Mouse (Mus musculus) forebrain, embryonic 14.5 days (tissue): ENCODE data around the gene Ddx50. TPM values are rescaled to one million over a fixed set of nuclear protein-coding genes. Genes with fewer than 3 reads are reported as not detected.

Experiments used
- ATAC-seq: fragments of 200-750 bp; cut with Nextera tagmentation; 2 replicates; pipeline ENCODE4 v1.8.0; 2017; ENCODE audit warnings: mild to moderate bottlenecking, moderate library complexity
- DNase-seq: peaks from one replicate; pipeline ENCODE4 v3.0.0-alpha.2; 2015; ENCODE audit warnings: low spot score
- H3K27ac ChIP-seq: fragments of 300-500 bp; sonication (generic); 2 replicates; pipeline ENCODE4 v1.5.1; 2014; ENCODE audit warnings: low read depth, mild to moderate bottlenecking, control low read depth, low read length, moderate library complexity
- H3K27me3 ChIP-seq: fragments of 300-500 bp; sonication (generic); replicated peaks from 2 replicates; pipeline ENCODE4 v1.6.1; 2014; ENCODE audit warnings: low read length, control low read depth, mixed read lengths; ENCODE audit not compliant: control insufficient read depth, insufficient read depth
- H3K36me3 ChIP-seq: fragments of 300-500 bp; sonication (generic); 2 replicates; pipeline ENCODE4 v1.6.1; 2014; ENCODE audit warnings: low read length, control low read depth; ENCODE audit not compliant: control insufficient read depth, insufficient read depth
- H3K4me1 ChIP-seq: fragments of 300-500 bp; sonication (generic); 2 replicates; pipeline ENCODE4 v1.6.1; 2014; ENCODE audit warnings: antibody characterized with exemption, low read length, control low read depth; ENCODE audit not compliant: control insufficient read depth, insufficient read depth
- H3K4me2 ChIP-seq: fragments of 300-500 bp; sonication (generic); 2 replicates; pipeline ENCODE4 v1.6.1; 2014; ENCODE audit warnings: mild to moderate bottlenecking, control low read depth, low read length
- H3K4me3 ChIP-seq: fragments of 300-500 bp; sonication (generic); 2 replicates; pipeline ENCODE4 v1.5.1; 2014; ENCODE audit warnings: low read depth, low read length, control low read depth
- H3K9ac ChIP-seq: fragments of 300-500 bp; sonication (generic); 2 replicates; pipeline ENCODE4 v1.6.1; 2014; ENCODE audit warnings: mild to moderate bottlenecking, low read length, control low read depth, moderate library complexity
- H3K9me3 ChIP-seq: fragments of 300-500 bp; sonication (generic); replicated peaks from 2 replicates; pipeline ENCODE4 v1.6.1; 2016; ENCODE audit warnings: low read length, control low read depth, mixed read lengths; ENCODE audit not compliant: control insufficient read depth
- WGBS: fragments of 180-500 bp; shearing (Covaris S2); extraction: QIAGEN DNeasy Blood & Tissue Kit; methylation state at CpG from one replicate; pipeline ENCODE4 v1.1.7; 2014; 5-methylcytosine and 5-hydroxymethylcytosine counted together
- polyA plus RNA-seq: library from polyadenylated mRNA; unstranded; fragments of >200 nt; fragmentation: Nextera tagmentation; extraction: Ambion mirVana; gene quantifications from 2 replicates; pipeline ENCODE4 v1.2.1, GENCODE M21; 2014

Gene Ddx50
- polyA plus RNA-seq, result 93.8 and 118 TPM in 2 replicates

DNA sequence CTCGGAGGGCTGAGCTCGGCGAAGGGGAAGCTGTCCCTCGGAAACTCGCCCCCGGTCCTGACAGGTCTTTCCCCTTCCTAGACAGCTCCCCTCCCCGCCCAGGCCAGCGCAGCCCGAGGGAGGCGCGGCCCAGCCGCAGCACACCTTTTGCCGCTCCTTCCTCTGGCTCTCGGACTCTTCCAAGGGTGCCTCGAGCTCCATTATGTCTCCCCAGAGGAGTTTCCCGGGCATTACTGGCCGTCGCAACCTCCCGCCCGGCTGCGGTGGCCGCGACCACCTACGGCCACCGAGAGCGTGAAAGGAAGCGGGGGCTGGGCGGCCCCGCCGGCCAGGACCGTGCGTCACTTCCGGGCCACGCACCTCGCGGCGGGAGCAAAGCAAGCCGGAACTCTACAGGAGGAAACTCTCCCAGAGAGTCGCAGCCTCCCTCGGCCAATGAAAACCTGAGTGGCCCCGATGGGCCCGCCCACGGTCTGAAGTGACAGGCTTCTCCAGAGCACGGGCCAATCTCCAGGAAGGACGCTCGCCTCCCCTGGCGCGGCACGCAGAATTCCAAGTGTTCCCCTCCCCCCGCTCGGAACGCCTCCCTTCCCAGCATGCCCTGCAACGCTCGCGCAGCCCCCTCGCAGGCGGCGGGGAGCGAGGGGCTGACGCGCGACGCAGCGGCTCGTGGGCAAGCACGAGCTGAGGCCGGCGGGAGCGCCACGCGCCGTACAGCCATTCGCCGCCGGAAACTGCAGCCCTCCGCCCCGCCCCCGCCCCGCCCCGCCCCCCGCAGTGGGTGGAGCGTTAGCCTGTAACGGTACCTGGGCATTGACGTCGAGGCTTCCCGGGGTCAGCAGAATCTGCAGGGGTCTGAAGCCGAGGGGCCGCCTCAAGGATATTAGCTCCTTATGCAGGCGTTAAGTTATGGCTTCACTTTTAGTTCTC lies at the start of gene Ddx50:
Gene Ddx50 (minus strand): TSS at position 338 of the 930 bp plus-strand sequence.
- peaks cover 7% of the 10 kb centered on the region for H3K4me1 ChIP-seq
- H3K4me2 ChIP-seq, result peak within 1 kb of the TSS; percentile 78
- under 1% methylated on average over 86 of the region's 89 CpGs for WGBS
- H3K36me3 ChIP-seq, result peaks cover 11% of the 10 kb centered on the region
- H3K27me3 ChIP-seq, result no peaks in the 10 kb centered on the region
- H3K4me3 ChIP-seq, result peak within 1 kb of the TSS; percentile 89
- H3K9ac ChIP-seq, result peak within 1 kb of the TSS; percentile 91
- no peaks in the 10 kb centered on the region for H3K9me3 ChIP-seq
- DNase-seq, result peak; percentile 100
- peak; percentile 100 for ATAC-seq
- H3K27ac ChIP-seq, result peak within 1 kb of the TSS; percentile 91

DNA sequence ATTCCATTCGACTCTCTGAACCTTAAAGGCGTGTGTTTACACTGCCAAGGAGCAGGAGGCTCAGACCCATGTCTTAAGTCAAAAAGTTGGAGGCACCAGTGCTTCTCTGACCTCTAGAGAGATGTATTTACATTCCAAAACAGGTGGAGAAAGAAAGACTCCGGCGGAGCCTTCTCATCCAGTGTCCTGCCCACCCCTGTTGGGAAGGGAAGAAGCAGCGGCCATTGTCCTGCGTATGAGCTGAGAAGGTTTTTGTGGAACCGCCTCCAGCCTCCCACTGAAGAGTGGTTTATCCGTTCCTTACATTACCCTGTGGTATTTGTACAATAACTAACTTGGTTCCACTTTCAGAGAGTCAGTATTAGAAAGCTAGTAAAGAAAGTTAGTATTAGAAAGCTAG lies 41.8 kb upstream of the Ddx50 start:
- H3K9me3 ChIP-seq, result no peaks in the 10 kb centered on the region
- no peaks in the 10 kb centered on the region for H3K4me1 ChIP-seq
- DNase-seq (no peak), ATAC-seq (no peak)
- no peaks in the 10 kb centered on the region for H3K36me3 ChIP-seq
- no peak overlapping the region for H3K4me3 ChIP-seq
- 61% methylated on average over 8 of the region's 8 CpGs for WGBS
- H3K4me2 ChIP-seq, result no peak overlapping the region
- H3K27ac ChIP-seq, result no peak overlapping the region
- no peak overlapping the region for H3K9ac ChIP-seq
- H3K27me3 ChIP-seq, result no peaks in the 10 kb centered on the region

DNA sequence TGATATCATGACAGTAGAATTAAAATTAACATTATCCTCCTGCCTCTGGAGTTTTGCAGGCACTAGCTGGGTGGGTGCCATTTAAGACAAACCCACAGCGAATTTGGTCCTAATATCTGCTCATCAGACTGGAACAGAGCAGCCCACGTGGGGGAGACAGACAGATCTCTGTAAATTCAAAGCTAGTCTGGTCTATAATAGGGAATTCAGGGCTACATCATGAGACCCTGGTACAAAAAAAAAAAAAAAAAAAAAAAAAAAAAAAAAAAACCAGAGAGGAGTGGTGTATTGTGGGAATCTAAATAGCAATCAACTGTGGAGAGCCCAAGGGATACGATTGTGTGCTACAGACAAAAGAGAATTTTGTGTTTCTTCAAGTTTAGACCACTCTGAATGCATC lies 41.2 kb upstream of the Ddx50 start:
- no peak overlapping the region for H3K4me2 ChIP-seq
- no peaks in the 10 kb centered on the region for H3K27me3 ChIP-seq
- no peak overlapping the region for H3K27ac ChIP-seq
- peaks cover 3% of the 10 kb centered on the region; the same call in 1 of the 2 replicates for H3K4me1 ChIP-seq
- ATAC-seq (no peak), DNase-seq (no peak)
- H3K9me3 ChIP-seq, result no peaks in the 10 kb centered on the region
- no peaks in the 10 kb centered on the region for H3K36me3 ChIP-seq
- H3K4me3 ChIP-seq, result no peak overlapping the region
- WGBS, result 71% methylated on average over 3 of the region's 3 CpGs
- no peak overlapping the region for H3K9ac ChIP-seq

DNA sequence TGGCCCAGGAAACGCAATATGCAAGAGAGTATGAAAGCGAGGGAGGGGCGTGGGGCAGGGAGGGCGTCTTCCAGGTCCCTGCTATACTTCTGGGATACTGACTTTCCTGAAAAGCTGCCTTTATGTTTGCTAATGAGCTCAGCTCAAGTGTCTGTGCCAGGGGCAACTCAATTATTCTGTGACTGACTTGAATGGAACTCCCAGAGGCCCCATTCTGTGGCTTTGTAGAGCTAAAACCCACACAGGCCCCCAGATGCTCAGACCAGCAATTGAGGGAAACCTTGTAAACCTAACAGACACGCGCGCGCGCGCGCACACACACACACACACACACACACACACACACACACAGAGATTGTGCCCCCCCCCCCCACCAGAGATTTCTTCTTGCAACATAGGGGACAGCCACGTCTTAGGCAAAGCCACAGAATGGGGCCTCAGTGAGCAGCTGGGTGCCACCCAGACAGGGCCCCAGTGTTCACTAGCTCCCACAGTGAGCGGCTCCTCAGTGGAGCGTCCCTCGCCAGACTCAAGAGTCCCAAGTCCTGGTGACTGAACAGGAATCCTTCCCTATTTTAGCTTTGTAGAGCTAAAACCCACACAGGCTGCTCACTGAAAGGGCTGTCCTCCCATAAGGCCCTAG lies 36.1 kb upstream of the Ddx50 start:
- Histone ChIP-seq H3K9me3 (no peaks in the 10 kb centered on the region), H3K27me3 (peaks cover 5% of the 10 kb centered on the region), H3K27ac (peak overlapping the region; percentile 28), H3K4me1 (peaks cover 9% of the 10 kb centered on the region), H3K4me2 (peak overlapping the region; percentile 24; the same call in 1 of the 2 replicates), H3K4me3 (no peak overlapping the region), H3K36me3 (no peaks in the 10 kb centered on the region), H3K9ac (peak overlapping the region; percentile 33)
- peak; percentile 89 for ATAC-seq
- DNase-seq, result peak; percentile 87
- WGBS, result 2% methylated on average over 15 of the region's 15 CpGs

DNA sequence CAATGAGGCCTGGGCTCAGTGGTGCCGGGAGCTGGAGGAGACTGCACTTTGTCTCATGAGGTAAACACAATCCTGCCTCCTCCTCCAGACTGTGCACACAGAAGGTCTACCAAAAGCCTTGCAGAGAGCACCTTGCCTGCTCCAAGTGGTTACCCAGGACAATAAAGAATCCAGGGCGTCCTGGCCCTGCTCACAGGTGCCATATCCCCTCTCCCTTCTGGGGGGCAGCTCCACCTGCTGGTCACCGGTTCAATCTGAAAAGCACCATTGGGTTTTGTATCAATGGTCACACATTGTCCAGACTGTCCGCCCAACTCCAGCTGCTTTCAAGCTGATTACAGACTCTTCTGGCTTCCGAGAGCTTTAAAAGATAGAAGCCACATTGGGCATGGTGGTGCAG lies 32.0 kb upstream of the Ddx50 start:
- DNase-seq, result no peak
- Histone ChIP-seq H3K4me2 (no peak overlapping the region), H3K4me3 (no peak overlapping the region), H3K9ac (no peak overlapping the region), H3K27me3 (peaks cover 5% of the 10 kb centered on the region), H3K9me3 (0 out of 2 replicates have a peak, but pooled peaks cover 4% of the 10 kb centered on the region), H3K36me3 (no peaks in the 10 kb centered on the region), H3K27ac (no peak overlapping the region), H3K4me1 (peaks cover 9% of the 10 kb centered on the region)
- no peak for ATAC-seq
- 52% methylated on average over 5 of the region's 5 CpGs for WGBS

DNA sequence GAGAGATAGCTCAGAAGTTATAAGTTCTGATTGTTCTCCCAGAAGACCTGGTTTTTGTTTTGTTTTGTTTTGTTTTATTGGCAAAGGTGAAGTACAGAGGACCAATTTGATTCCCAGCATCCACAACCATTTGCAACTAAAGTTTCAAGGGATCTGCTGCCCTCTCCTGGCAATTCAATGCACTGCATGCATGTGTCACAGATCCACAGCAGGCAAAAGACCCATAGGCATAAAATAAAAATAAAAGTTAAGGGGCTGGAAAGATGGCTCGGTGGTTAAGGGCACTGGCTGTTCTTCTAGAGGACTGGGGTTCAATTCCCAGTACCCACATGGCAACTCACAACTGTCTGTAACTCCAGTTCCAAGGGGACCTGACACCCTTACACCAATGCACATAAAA lies 28.8 kb upstream of the Ddx50 start:
- Histone ChIP-seq H3K4me3 (no peak overlapping the region), H3K27ac (no peak overlapping the region), H3K4me1 (no peaks in the 10 kb centered on the region), H3K27me3 (no peaks in the 10 kb centered on the region), H3K9ac (no peak overlapping the region), H3K4me2 (no peak overlapping the region), H3K9me3 (0 out of 2 replicates have a peak, but pooled peaks cover 4% of the 10 kb centered on the region), H3K36me3 (no peaks in the 10 kb centered on the region)
- ATAC-seq, result no peak
- WGBS, result 80% methylated on average over 1 of the region's 1 CpGs
- no peak for DNase-seq

DNA sequence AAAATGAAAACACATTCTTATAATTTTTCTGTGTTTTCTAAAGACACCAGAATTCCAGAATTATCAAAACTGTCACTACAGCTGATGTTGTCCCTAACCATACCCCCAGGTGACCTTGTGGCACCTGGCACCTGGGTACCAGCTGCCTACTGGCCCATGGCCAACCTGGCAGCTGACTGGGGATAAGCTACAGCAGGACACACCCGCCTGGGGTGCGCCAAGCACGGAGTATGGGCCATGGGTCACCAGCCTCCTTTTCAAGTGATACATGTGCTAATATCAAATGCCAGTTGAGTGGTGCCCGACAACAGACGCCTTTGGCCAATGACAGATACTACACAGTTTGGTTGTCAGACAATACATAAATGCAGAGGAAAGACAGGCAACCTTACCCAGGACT lies 26.3 kb upstream of the Ddx50 start:
- H3K27me3 ChIP-seq, result no peaks in the 10 kb centered on the region
- ATAC-seq (no peak), DNase-seq (no peak)
- H3K4me3 ChIP-seq, result no peak overlapping the region
- no peaks in the 10 kb centered on the region for H3K36me3 ChIP-seq
- H3K4me1 ChIP-seq, result no peaks in the 10 kb centered on the region
- H3K4me2 ChIP-seq, result no peak overlapping the region
- H3K9ac ChIP-seq, result no peak overlapping the region
- WGBS, result 80% methylated on average over 5 of the region's 5 CpGs
- H3K9me3 ChIP-seq, result 0 out of 2 replicates have a peak, but pooled peaks cover 4% of the 10 kb centered on the region
- H3K27ac ChIP-seq, result no peak overlapping the region

DNA sequence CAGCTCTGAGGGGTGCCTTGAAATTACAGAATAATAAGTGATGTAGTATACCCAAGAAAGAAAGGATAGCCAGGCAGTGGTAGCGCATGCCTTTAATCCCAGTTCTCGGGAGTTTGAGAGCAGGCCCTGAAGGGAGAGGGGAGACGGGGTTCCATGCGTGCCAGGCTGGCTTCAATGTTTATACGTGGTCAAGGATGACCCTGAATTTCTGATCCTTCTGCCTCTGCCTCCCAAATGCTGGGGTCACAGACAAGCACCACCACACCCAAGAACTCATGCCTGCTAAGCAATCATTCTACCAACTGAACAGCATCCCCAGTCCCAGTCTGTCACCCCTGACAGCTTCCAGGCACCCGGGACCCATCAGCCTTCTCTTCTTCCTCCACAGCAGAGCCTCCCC lies 25.2 kb upstream of the Ddx50 start:
- Histone ChIP-seq H3K27ac (no peak overlapping the region), H3K4me3 (no peak overlapping the region), H3K9ac (no peak overlapping the region), H3K27me3 (no peaks in the 10 kb centered on the region), H3K4me2 (no peak overlapping the region), H3K9me3 (0 out of 2 replicates have a peak, but pooled peaks cover 4% of the 10 kb centered on the region), H3K36me3 (no peaks in the 10 kb centered on the region), H3K4me1 (no peaks in the 10 kb centered on the region)
- ATAC-seq (no peak), DNase-seq (no peak)
- 92% methylated on average over 6 of the region's 6 CpGs for WGBS

DNA sequence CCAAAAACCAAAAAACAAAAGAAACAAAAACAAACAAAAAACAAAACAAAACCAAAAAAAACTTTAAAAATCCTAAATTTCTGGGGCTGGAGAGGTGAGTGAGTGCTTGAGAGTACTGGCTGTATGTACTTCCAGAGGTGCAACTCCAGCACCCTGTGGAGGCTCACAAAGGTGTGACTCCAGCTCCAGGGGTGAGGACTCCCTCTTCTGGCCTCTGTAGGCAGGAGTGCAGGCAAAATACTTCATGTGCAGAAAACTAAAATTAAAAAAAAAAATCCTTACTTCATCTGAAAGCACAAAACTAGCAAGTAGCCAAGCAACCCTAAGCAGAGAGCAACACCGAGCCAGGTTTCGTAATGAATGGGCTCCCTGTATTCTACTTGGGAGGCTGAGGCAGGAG lies 21.3 kb upstream of the Ddx50 start:
- Histone ChIP-seq H3K27me3 (no peaks in the 10 kb centered on the region), H3K4me2 (no peak overlapping the region), H3K36me3 (no peaks in the 10 kb centered on the region), H3K9ac (no peak overlapping the region), H3K27ac (no peak overlapping the region), H3K4me1 (no peaks in the 10 kb centered on the region), H3K4me3 (no peak overlapping the region), H3K9me3 (no peaks in the 10 kb centered on the region)
- no peak for ATAC-seq
- WGBS, result 95% methylated on average over 2 of the region's 2 CpGs
- DNase-seq, result no peak
